Mouse (Mus musculus) Muller cell, postnatal 12 days (primary cell): ENCODE results near the gene Tpsab1.

ENCODE experiments used
- DNase-seq: peaks from one replicate; pipeline ENCODE4 v3.0.0-alpha.2; 2015; ENCODE audit errors: inconsistent ontology term

Tpsab1 gene

GRCm38 (mm10) chr17:25345462-25345861 is at the start of gene Tpsab1:
Tpsab1 (minus strand) TSS chr17:25345562.
- DNase-seq, result peak; percentile 7

- no peak for DNase-seq
These were observed 49.2 kb upstream of the Tpsab1 start for GRCm38 (mm10) chr17:25394526-25394925.

DNA sequence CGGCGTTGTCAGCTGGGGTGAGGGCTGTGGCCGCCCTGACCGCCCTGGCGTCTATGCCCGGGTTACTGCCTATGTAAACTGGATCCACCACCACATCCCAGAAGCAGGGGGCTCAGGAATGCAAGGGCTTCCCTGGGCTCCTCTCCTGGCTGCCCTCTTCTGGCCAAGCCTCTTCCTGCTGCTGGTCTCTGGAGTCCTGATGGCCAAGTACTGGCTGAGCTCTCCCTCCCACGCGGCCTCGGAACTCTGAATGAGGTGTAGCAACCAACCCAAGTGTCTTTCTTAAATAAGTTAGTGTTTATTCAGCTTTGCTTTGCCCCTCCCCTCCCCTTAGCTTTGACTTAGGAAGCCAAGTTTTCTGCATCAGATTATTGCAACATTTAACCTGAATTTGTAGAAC is 28.6 kb upstream of the Tpsab1 start:
- peak; percentile 18 for DNase-seq

DNA sequence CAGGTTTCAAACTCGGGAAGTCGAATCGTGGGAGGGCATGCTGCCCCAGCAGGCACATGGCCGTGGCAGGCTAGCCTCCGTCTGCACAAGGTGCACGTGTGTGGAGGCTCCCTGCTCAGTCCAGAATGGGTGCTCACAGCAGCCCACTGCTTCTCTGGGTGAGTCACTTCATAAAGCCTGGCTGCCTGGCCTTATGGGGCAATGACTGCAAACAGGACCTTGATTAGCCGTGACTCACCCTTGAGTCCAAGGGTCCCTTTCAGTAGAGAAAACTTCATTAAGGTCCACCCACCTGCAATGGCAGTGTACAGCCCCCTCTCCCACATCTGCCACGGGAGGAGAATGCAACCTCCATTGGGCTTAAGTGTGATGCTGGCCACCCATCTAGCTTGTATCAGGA is 27.1 kb upstream of the Tpsab1 start:
- DNase-seq, result peak; percentile 4

GRCm38 (mm10) chr17:25368973-25369372 is 23.6 kb upstream of the Tpsab1 start, which contains the start of gene Tpsg1:
Tpsg1 (plus strand) TSS chr17:25369273.
- no peak for DNase-seq

DNA sequence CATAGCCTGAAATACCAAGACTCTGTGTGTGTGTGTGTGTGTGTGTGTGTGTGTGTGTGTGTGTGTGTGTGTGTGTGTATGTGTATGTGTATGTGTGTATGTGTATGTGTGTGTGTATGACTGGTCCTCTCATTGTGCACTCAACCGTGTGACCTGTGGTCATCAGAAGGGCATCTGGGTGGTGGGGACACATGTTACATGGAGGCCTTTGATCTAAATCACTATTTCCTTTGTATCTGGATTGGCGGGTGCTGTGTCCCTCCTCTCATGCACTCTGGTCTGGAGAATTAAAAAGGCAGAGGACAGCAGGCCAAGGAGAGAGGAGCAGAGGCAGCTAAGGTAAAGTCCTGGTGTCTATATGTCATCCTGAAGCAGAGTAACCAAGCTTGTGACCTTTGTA is 20.6 kb upstream of the Tpsab1 start, which contains the start of gene Tpsb2:
Gene Tpsb2, plus strand, starts transcription at position 301 of the 400 bp plus-strand sequence.
- DNase-seq, result no peak

GRCm38 (mm10) chr17:25363726-25364125 is 18.4 kb upstream of the Tpsab1 start:
- peak; percentile 24 for DNase-seq

- DNase-seq, result no peak
These were observed 15.9 kb upstream of the Tpsab1 start for GRCm38 (mm10) chr17:25361291-25361690.

DNA sequence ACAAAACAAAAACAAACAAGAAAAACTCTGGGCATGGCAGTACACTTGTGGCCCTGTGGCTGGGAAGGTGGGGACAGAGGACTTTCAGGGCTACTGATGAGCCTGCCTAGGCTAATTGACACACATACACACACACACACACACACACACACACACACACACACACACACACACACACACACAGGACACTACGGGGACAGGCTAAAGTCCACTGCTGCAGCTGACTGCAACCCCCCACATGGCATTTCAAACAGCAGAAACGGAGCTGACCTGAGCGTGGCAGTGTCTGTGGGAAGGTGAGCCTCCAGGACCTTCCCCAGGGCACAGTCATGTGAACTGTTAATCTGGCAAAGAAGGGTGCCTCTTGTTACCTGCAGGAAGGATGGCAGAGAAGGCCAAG is 3.9 kb downstream of the Tpsab1 start:
- DNase-seq, result no peak

- no peak for DNase-seq
These were observed 5.4 kb downstream of the Tpsab1 start for GRCm38 (mm10) chr17:25340003-25340402.

GRCm38 (mm10) chr17:25338218-25338617 is 7.1 kb downstream of the Tpsab1 start:
- DNase-seq, result no peak

- peak; percentile 46 for DNase-seq
These were observed 11.4 kb downstream of the Tpsab1 start for GRCm38 (mm10) chr17:25333943-25334342.

GRCm38 (mm10) chr17:25332321-25332720 is 13.0 kb downstream of the Tpsab1 start:
- no peak for DNase-seq

- DNase-seq, result no peak
These were observed 22.4 kb downstream of the Tpsab1 start for GRCm38 (mm10) chr17:25322930-25323329.

DNA sequence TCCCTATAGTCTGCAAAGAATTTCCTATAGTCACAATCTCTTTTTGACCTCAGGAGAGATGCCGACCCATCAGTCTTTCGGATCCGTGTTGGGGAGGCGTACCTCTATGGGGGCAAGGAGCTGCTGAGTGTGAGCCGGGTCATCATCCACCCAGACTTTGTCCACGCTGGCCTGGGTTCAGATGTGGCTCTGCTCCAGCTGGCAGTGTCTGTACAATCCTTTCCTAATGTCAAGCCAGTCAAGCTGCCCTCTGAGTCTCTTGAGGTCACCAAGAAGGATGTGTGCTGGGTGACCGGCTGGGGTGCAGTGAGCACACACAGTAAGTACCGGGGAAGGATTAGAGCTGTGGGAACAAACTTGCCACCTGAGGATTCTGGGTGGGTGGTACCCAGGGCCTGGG is 24.5 kb downstream of the Tpsab1 start:
- no peak for DNase-seq

GRCm38 (mm10) chr17:25318354-25318753 is 27.0 kb downstream of the Tpsab1 start, which contains the start of gene Prss29:
Prss29 (plus strand) TSS chr17:25318654.
- no peak for DNase-seq

DNA sequence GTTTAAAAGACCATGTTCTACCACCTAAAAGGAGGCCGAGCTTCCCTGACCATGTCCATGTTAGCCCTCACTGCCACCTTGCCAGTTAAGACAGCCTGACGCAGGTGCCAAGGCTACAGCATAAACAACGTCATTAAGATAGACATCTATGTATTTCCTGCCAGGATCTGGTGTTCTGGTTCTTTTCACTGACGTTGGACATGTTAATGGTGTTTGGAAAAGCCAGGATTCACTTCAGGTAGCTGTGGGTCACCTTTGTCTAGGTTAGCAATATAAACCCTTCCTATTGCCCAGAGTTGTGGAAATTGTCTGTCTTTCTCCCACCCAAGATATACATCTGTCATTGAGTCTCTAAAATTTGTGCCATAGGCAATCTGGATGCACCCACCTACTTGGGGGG is 37.0 kb downstream of the Tpsab1 start, which contains the start of gene Prss28:
Gene Prss28, plus strand, starts transcription at position 301 of the 400 bp plus-strand sequence.
- DNase-seq, result no peak

GRCm38 (mm10) chr17:25298094-25298493 is 47.3 kb downstream of the Tpsab1 start, which contains the start of gene Prss34:
Prss34 (plus strand) TSS chr17:25298394.
- no peak for DNase-seq

DNA sequence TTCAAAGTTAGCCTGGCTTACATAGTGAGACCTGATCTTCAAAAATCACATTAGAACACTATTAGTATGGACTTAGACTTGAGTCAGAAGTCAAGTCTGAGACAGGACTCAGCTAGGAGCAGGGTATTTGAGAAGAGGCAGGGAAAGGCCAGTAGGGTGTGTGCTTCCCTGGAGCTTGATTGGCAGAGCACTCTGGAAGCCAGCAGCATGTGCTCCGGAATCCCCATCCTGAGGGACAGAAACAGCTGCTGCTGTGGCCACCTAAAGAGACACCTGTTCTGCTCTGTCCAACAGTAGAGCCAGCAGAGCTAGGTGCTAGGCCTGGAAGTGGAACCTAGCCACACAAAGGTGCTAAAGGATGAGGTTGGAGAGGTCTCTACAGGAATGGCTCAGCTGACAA is 51.3 kb downstream of the Tpsab1 start:
- no peak for DNase-seq

DNA sequence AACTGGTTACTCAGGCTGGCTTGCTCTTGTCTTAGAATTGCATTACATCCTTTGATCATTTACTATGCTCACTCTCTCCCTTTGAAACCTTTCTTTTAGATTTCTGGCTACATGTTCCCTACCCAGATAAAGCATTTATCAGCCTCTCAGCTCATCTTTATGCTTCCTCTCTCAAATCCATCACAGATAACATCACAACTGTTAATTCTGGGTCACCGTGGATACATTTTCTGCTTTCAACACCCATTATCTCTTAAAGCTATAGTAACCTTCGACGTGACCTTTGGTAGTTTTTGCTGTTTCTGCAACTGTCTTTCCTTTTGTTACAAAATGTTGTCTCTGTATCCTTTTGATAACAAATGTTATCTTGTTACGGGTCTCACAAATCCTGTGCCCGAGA is 51.9 kb downstream of the Tpsab1 start:
- no peak for DNase-seq
